Mouse (Mus musculus) Patski (cell line): ENCODE results near the gene Cldn10. TPM values are rescaled to one million over a fixed set of nuclear protein-coding genes. Genes with fewer than 3 reads are reported as not detected.

Experiments
- ATAC-seq: fragments of 100-300 bp; one replicate; pipeline ENCODE4 v1.8.0; 2021
- CTCF ChIA-PET: fragments of 350-600 bp; sonication (Branson Sonifier 250); formaldehyde crosslinking; loops from one replicate; lab custom pipeline; 2022; ENCODE audit warnings: inconsistent platforms; lab: Charles Lee
- POLR2A ChIA-PET: fragments of 350-600 bp; sonication (Branson Sonifier 250); formaldehyde crosslinking; loops from one replicate; lab custom pipeline; 2022; ENCODE audit warnings: antibody characterized with exemption, inconsistent platforms; lab: Charles Lee
- DNase-seq: peaks from one replicate; pipeline ENCODE4 v3.0.0-alpha.2; 2011; ENCODE audit warnings: low read depth, low spot score
- H3K27me3 ChIP-seq: fragments of 371-371 bp; one replicate; pipeline ENCODE4 v1.5.1; 2021
- CTCF ChIP-seq: fragments of 100-300 bp; IDR thresholded peaks from one replicate; pipeline ENCODE4 v1.5.1; 2021
- in situ Hi-C: fragments of 300-500 bp; cut with MboI; formaldehyde crosslinking; loops from 3 replicates; pipeline ENCODE4 v1.11.1; 2018; ENCODE audit warnings: low pct_unique_long_range_greater_than_20kb, mixed read lengths
- polyA plus RNA-seq: library from polyadenylated mRNA; unstranded; gene quantifications from one replicate; pipeline ENCODE4 v1.2.3, GENCODE M21; 2021

The Cldn10 gene
- polyA plus RNA-seq, 1 experiment from 2014 or later: not detected

GRCm38 (mm10) chr14:118820111-118820510 is 32.4 kb downstream of the Cldn10 start:
- H3K27me3 ChIP-seq: no peaks in the 10 kb centered on the region
- POLR2A ChIA-PET: no interaction called here
- in situ Hi-C loops: loop anchor here (25.0 kb wide), 1 partner anchor 608 kb away; no protein-coding TSS in a partner anchor
- ATAC-seq (no peak), DNase-seq (no peak)
- CTCF ChIA-PET: interaction anchor here (0.8 to 2.6 kb wide), 21 partner anchors 11 to 206 kb away, joined by 3 to 14 read pairs (median 3); no protein-coding TSS in a partner anchor
- TF ChIP-seq CTCF: peak; percentile 75

- DNase-seq (no peak), ATAC-seq (no peak)
- in situ Hi-C loops: loop anchor here (25.0 kb wide), 1 partner anchor 611 kb away; no protein-coding TSS in a partner anchor
- no peaks in the 10 kb centered on the region for H3K27me3 ChIP-seq
- no peak for TF ChIP-seq CTCF
- ChIA-PET CTCF (no interaction called here), POLR2A (no interaction called here)
These were observed 35.1 kb downstream of the Cldn10 start for GRCm38 (mm10) chr14:118822816-118823215.

GRCm38 (mm10) chr14:118823313-118823712 is 35.6 kb downstream of the Cldn10 start:
- CTCF ChIA-PET: interaction anchor here (1.6 kb wide), 1 partner anchor 102 kb away, joined by 3 read pairs; the partner anchor contains the start of gene Dzip1
- DNase-seq (no peak), ATAC-seq (no peak)
- H3K27me3 ChIP-seq: no peaks in the 10 kb centered on the region
- no peak for TF ChIP-seq CTCF
- POLR2A ChIA-PET: no interaction called here
- in situ Hi-C loops: loop anchor here (25.0 kb wide), 1 partner anchor 611 kb away; no protein-coding TSS in a partner anchor

- TF ChIP-seq CTCF: no peak
- in situ Hi-C loops: loop anchor here (5.0 kb wide), 1 partner anchor 71 kb away; no protein-coding TSS in a partner anchor
- DNase-seq: no peak
- POLR2A ChIA-PET: interaction anchor here (0.5 kb wide), 1 partner anchor 140 kb away, joined by 5 read pairs; no protein-coding TSS in a partner anchor
- no peak for ATAC-seq
- H3K27me3 ChIP-seq: no peaks in the 10 kb centered on the region
- CTCF ChIA-PET: interaction anchor here (1.4 kb wide), 1 partner anchor 9 kb away, joined by 4 read pairs; no protein-coding TSS in a partner anchor
These were observed 38.6 kb downstream of the Cldn10 start for GRCm38 (mm10) chr14:118826346-118826745.

GRCm38 (mm10) chr14:118827283-118827904 is 39.7 kb downstream of the Cldn10 start:
- DNase-seq (no peak), ATAC-seq (no peak)
- CTCF ChIA-PET: interaction anchor here (1.0 kb wide), 2 partner anchors 10 to 12 kb away, joined by 3 read pairs; no protein-coding TSS in a partner anchor
- no peaks in the 10 kb centered on the region for H3K27me3 ChIP-seq
- TF ChIP-seq CTCF: no peak
- in situ Hi-C loops: loop anchor here (5.0 kb wide), 1 partner anchor 70 kb away; no protein-coding TSS in a partner anchor
- POLR2A ChIA-PET: no interaction called here

- DNase-seq (no peak), ATAC-seq (no peak)
- H3K27me3 ChIP-seq: no peaks in the 10 kb centered on the region
- ChIA-PET CTCF (no interaction called here), POLR2A (no interaction called here)
- no peak for TF ChIP-seq CTCF
- in situ Hi-C loops: loop anchor here (5.0 kb wide), 1 partner anchor 68 kb away; no protein-coding TSS in a partner anchor
These were observed 41.8 kb downstream of the Cldn10 start for GRCm38 (mm10) chr14:118829331-118830095.

- ATAC-seq (no peak), DNase-seq (no peak)
- no peak for TF ChIP-seq CTCF
- H3K27me3 ChIP-seq: no peaks in the 10 kb centered on the region
- POLR2A ChIA-PET: interaction anchor here (0.6 kb wide), 1 partner anchor 184 kb away, joined by 3 read pairs; no protein-coding TSS in a partner anchor
- in situ Hi-C loops: no loop called here
- CTCF ChIA-PET: interaction anchor here (2.0 kb wide), 1 partner anchor 12 kb away, joined by 7 read pairs; no protein-coding TSS in a partner anchor
These were observed 43.9 kb downstream of the Cldn10 start for GRCm38 (mm10) chr14:118831597-118831996.

GRCm38 (mm10) chr14:118833241-118833640 is 45.5 kb downstream of the Cldn10 start:
- ChIA-PET POLR2A (no interaction called here), CTCF (interaction anchor here (3.5 kb wide), 1 partner anchor 13 kb away, joined by 12 read pairs; no protein-coding TSS in a partner anchor)
- peak; percentile 13 for DNase-seq
- H3K27me3 ChIP-seq: no peaks in the 10 kb centered on the region
- no peak for ATAC-seq
- TF ChIP-seq CTCF: no peak
- in situ Hi-C loops: no loop called here

GRCm38 (mm10) chr14:118834313-118834712 is 46.6 kb downstream of the Cldn10 start:
- in situ Hi-C loops: no loop called here
- TF ChIP-seq CTCF: no peak
- ATAC-seq: no peak
- ChIA-PET CTCF (interaction anchor here (1.3 to 3.5 kb wide), 2 partner anchors 8 to 14 kb away, joined by 4 to 12 read pairs; no protein-coding TSS in a partner anchor), POLR2A (no interaction called here)
- no peaks in the 10 kb centered on the region for H3K27me3 ChIP-seq
- DNase-seq: no peak

- no peak for ATAC-seq
- POLR2A ChIA-PET: no interaction called here
- TF ChIP-seq CTCF: no peak
These were observed 48.4 kb downstream of the Cldn10 start for GRCm38 (mm10) chr14:118836145-118836544.

More at GRCm38 (mm10) chr14:118836145-118836544, 48.4 kb downstream of the Cldn10 start:
- CTCF ChIA-PET: no interaction called here
- in situ Hi-C loops: no loop called here
- H3K27me3 ChIP-seq: no peaks in the 10 kb centered on the region
- DNase-seq: no peak
